Mouse (Mus musculus) CD4-positive, CD25-positive, alpha-beta regulatory T cell, adult 2 months (primary cell): ENCODE data around the gene Cers6.

Experiments used
- DNase-seq: peaks from one replicate; pipeline ENCODE4 v3.0.0-alpha.2; 2012; ENCODE audit warnings: low read depth, low spot score

Cers6 gene

DNA sequence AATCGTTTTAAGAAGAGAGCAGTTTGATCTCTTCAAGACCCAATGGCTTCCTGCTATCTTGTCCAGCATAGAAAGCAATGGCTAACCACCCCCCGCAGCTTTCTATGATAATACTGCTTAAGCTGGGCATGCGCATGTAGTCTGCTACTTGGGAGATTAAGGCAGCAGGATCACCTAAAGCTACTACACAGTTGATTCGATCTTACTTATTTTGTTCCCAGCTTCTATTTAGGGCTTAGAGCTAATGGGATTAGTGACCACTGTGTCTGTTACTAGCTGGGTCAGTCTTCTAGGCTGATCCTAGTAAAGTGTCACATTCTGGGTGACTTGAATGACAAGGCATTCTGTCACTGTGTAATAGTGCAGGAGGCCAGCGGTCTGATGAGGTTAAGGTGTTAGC lies 289.6 kb downstream of the Cers6 start:
- DNase-seq = no peak

DNA sequence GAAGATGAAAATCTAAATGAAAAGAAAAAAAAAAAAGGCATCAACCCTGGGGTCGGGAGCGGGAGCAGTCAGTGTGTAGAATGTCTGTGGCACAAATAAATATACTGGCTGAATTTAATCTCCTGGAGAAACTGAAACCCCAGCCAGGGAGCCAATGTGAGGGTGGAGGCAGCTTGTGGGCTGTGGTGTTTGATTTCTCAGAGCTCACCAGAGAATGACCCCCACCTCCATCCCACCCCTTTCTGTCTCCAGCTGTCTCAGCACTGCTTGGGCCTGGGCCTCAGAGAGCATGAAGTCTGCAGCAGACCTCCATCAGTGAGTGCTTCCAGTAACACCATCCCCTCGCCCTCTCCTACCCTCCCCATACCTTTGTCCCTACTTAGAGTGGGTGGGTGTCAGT lies 294.6 kb downstream of the Cers6 start:
- DNase-seq = no peak

DNA sequence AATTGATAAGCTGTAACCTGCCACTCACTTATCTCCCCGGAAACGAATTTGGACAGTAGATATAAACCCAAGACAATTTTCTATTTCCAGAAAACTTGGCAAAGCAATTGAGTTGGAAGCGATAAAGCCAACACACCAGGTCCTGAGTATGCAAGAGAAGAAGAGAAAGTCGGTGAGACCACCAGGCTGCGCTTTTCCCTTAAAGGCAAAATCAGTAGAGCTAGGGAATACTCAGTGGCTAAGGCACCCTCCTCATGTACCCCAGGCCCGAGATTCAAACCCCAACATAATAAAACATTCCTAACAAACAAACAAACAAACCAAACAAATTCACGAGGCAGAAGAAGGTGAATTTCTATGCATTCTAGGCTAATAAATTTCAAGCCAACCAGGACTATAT lies 295.0 kb downstream of the Cers6 start:
- DNase-seq = no peak

DNA sequence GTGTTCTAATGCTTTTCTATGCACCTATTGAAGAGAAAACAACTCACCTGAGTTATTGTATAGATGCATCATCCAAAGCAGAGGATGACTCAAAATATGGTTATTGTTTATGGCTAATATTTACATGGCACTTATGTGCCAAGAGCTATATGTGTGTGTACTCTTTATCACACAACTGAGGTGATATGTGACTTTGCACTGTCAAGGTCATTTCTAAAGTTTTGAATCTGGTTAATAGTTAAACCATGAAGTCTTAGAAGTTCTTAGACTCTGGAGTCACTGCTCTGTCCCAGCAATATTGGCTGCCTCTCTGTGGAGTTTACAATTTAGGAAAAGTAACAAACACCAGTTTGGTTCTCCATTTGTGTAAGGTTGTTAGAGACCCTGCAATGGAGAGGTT lies 297.7 kb downstream of the Cers6 start:
- no peak for DNase-seq
